Mouse (Mus musculus) small intestine, adult 2 months (tissue): Measurements from ENCODE around the gene Ctrb1. TPM values are rescaled to one million over a fixed set of nuclear protein-coding genes. Genes with fewer than 3 reads are reported as not detected.

Experiments
- H3K27ac ChIP-seq: fragments of 200-500 bp; 2 replicates; pipeline ENCODE4 v1.5.1; 2012; ENCODE audit warnings: low read depth, low read length, control low read depth, inconsistent platforms; ENCODE audit not compliant: insufficient read depth
- H3K27me3 ChIP-seq: fragments of 200-500 bp; 2 replicates; pipeline ENCODE4 v1.6.1; 2012; ENCODE audit warnings: mild to moderate bottlenecking, moderate library complexity, low read length, inconsistent platforms; ENCODE audit not compliant: control insufficient read depth, insufficient read depth
- H3K36me3 ChIP-seq: fragments of 200-500 bp; 2 replicates; pipeline ENCODE4 v1.6.1; 2012; ENCODE audit warnings: mild to moderate bottlenecking, low read length, control low read depth, inconsistent platforms; ENCODE audit not compliant: control insufficient read depth, insufficient read depth
- H3K4me1 ChIP-seq: fragments of 200-500 bp; 2 replicates; pipeline ENCODE4 v1.6.1; 2012; ENCODE audit warnings: low read length, inconsistent platforms, mixed read lengths; ENCODE audit not compliant: control insufficient read depth, insufficient read depth, insufficient read length
- H3K4me3 ChIP-seq: fragments of 200-500 bp; 2 replicates; pipeline ENCODE4 v1.5.1; 2012; ENCODE audit warnings: low read depth, mild to moderate bottlenecking, control low read depth, inconsistent platforms, low read length, moderate library complexity
- CTCF ChIP-seq: fragments of 200-500 bp; IDR thresholded peaks from 2 replicates; pipeline ENCODE4 v1.5.1; 2012; ENCODE audit warnings: low read depth, mild to moderate bottlenecking, control low read depth, inconsistent platforms, low read length, moderate library complexity, mixed read lengths; ENCODE audit not compliant: insufficient replicate concordance, insufficient read length; ENCODE audit errors: extremely low read depth
- POLR2A ChIP-seq: fragments of 200-500 bp; IDR thresholded peaks from 2 replicates; pipeline ENCODE4 v1.6.1; 2012; ENCODE audit warnings: low read depth, mild to moderate bottlenecking, control low read depth, inconsistent platforms, low read length, moderate library complexity
- WGBS: fragments of 180-500 bp; shearing (Covaris S2); methylation state at CpG from one replicate; pipeline ENCODE4 v1.1.7; 2018; 5-methylcytosine and 5-hydroxymethylcytosine counted together
- polyA plus RNA-seq: library from polyadenylated mRNA; depleted of rRNA; stranded (reverse); fragments of >200 nt; gene quantifications from 2 replicates; pipeline ENCODE4 v1.2.3, GENCODE M21; 2012

The Ctrb1 gene
- polyA plus RNA-seq, 1 experiment, result 138 TPM

- no peaks in the 10 kb centered on the region for H3K36me3 ChIP-seq
- H3K27me3 ChIP-seq, result no peaks in the 10 kb centered on the region
- 85% methylated on average over 3 of the region's 3 CpGs for WGBS
- H3K4me1 ChIP-seq, result peaks cover 15% of the 10 kb centered on the region; the same call in 1 of the 2 replicates
- TF ChIP-seq CTCF (no peak), POLR2A (no peak)
- no peak overlapping the region for H3K4me3 ChIP-seq
- H3K27ac ChIP-seq, result no peak overlapping the region
Observed at GRCm38 (mm10) chr8:111700201-111700600, 9.4 kb upstream of the Ctrb1 start.

- Histone ChIP-seq H3K27ac (no peak overlapping the region), H3K36me3 (no peaks in the 10 kb centered on the region), H3K27me3 (no peaks in the 10 kb centered on the region), H3K4me3 (no peak overlapping the region), H3K4me1 (peaks cover 8% of the 10 kb centered on the region; the same call in 1 of the 2 replicates)
- 13% methylated on average over 1 of the region's 1 CpGs for WGBS
- TF ChIP-seq CTCF, result no peak
- TF ChIP-seq POLR2A, result no peak
Observed at GRCm38 (mm10) chr8:111699035-111699434, 8.2 kb upstream of the Ctrb1 start.

- TF ChIP-seq CTCF, result no peak
- TF ChIP-seq POLR2A, result no peak
- Histone ChIP-seq H3K36me3 (no peaks in the 10 kb centered on the region), H3K27me3 (no peaks in the 10 kb centered on the region), H3K27ac (no peak overlapping the region), H3K4me3 (no peak overlapping the region), H3K4me1 (peaks cover 8% of the 10 kb centered on the region; the same call in 1 of the 2 replicates)
- 87% methylated on average over 10 of the region's 10 CpGs for WGBS
Observed at GRCm38 (mm10) chr8:111697655-111698054, 6.8 kb upstream of the Ctrb1 start.

- H3K4me1 ChIP-seq, result no peaks in the 10 kb centered on the region
- 66% methylated on average over 7 of the region's 7 CpGs for WGBS
- no peak overlapping the region for H3K4me3 ChIP-seq
- H3K27me3 ChIP-seq, result no peaks in the 10 kb centered on the region
- TF ChIP-seq POLR2A (no peak), CTCF (no peak)
- H3K36me3 ChIP-seq, result no peaks in the 10 kb centered on the region
- no peak overlapping the region for H3K27ac ChIP-seq
Observed at GRCm38 (mm10) chr8:111695441-111695840, 4.6 kb upstream of the Ctrb1 start.

GRCm38 (mm10) chr8:111693261-111693741, 2.5 kb upstream of the Ctrb1 start:
- 28% methylated on average over 6 of the region's 6 CpGs for WGBS
- H3K4me1 ChIP-seq, result no peaks in the 10 kb centered on the region
- no peaks in the 10 kb centered on the region for H3K36me3 ChIP-seq
- H3K4me3 ChIP-seq, result no peak overlapping the region
- TF ChIP-seq CTCF (no peak), POLR2A (no peak)
- no peaks in the 10 kb centered on the region for H3K27me3 ChIP-seq
- no peak overlapping the region for H3K27ac ChIP-seq

GRCm38 (mm10) chr8:111686881-111687280, 3.9 kb downstream of the Ctrb1 start:
- WGBS, result 79% methylated on average over 13 of the region's 13 CpGs
- Histone ChIP-seq H3K27me3 (no peaks in the 10 kb centered on the region), H3K4me3 (no peak overlapping the region), H3K36me3 (no peaks in the 10 kb centered on the region), H3K27ac (no peak overlapping the region), H3K4me1 (no peaks in the 10 kb centered on the region)
- no peak for TF ChIP-seq CTCF
- no peak for TF ChIP-seq POLR2A

- Histone ChIP-seq H3K27ac (no peak overlapping the region), H3K4me1 (no peaks in the 10 kb centered on the region), H3K4me3 (no peak overlapping the region), H3K27me3 (no peaks in the 10 kb centered on the region), H3K36me3 (no peaks in the 10 kb centered on the region)
- 41% methylated on average over 9 of the region's 9 CpGs for WGBS
- TF ChIP-seq CTCF, result no peak
- no peak for TF ChIP-seq POLR2A
Observed at GRCm38 (mm10) chr8:111682521-111682920, 8.3 kb downstream of the Ctrb1 start.
